Mouse (Mus musculus): Measurements from ENCODE around the gene Magi1. TPM values are rescaled to one million over a fixed set of nuclear protein-coding genes. Genes with fewer than 3 reads are reported as not detected.

The Magi1 gene
- polyA plus RNA-seq, 1 experiment: not detected

GRCm38 (mm10) chr6:93946612-93947011 is 337.1 kb downstream of the Magi1 start:
- no peaks in the 10 kb centered on the region for H3K4me1 ChIP-seq (ENCODE audit: control insufficient read depth, insufficient read depth, low read length)
- TF ChIP-seq POLR2A (IDR thresholded peaks at IDR 0.05; ENCODE audit: borderline replicate concordance, low read depth, low read length): no peak
- TF ChIP-seq CTCF (IDR thresholded peaks at IDR 0.05; ENCODE audit: low read depth, low read length): no peak
- no peak overlapping the region for H3K4me3 ChIP-seq (ENCODE audit: insufficient read depth, low read length)
- H3K27ac ChIP-seq (ENCODE audit: insufficient read depth, low read depth, low read length): no peak overlapping the region

- Histone ChIP-seq H3K27ac (ENCODE audit: insufficient read depth, low read depth, low read length) (no peak overlapping the region), H3K4me3 (ENCODE audit: insufficient read depth, low read length) (no peak overlapping the region), H3K4me1 (ENCODE audit: control insufficient read depth, insufficient read depth, low read length) (no peaks in the 10 kb centered on the region)
- TF ChIP-seq POLR2A (IDR thresholded peaks at IDR 0.05; ENCODE audit: borderline replicate concordance, low read depth, low read length): no peak
- no peak for TF ChIP-seq CTCF (IDR thresholded peaks at IDR 0.05; ENCODE audit: low read depth, low read length)
Observed at GRCm38 (mm10) chr6:93936359-93936758, 347.4 kb downstream of the Magi1 start.

- TF ChIP-seq CTCF (IDR thresholded peaks at IDR 0.05; ENCODE audit: low read depth, low read length) (no peak), POLR2A (IDR thresholded peaks at IDR 0.05; ENCODE audit: borderline replicate concordance, low read depth, low read length) (no peak)
- no peaks in the 10 kb centered on the region for H3K4me1 ChIP-seq (ENCODE audit: control insufficient read depth, insufficient read depth, low read length)
- no peak overlapping the region for H3K4me3 ChIP-seq (ENCODE audit: insufficient read depth, low read length)
- no peak overlapping the region for H3K27ac ChIP-seq (ENCODE audit: insufficient read depth, low read depth, low read length)
Observed at GRCm38 (mm10) chr6:93935793-93936192, 347.9 kb downstream of the Magi1 start.

- TF ChIP-seq POLR2A (IDR thresholded peaks at IDR 0.05; ENCODE audit: borderline replicate concordance, low read depth, low read length) (no peak), CTCF (IDR thresholded peaks at IDR 0.05; ENCODE audit: low read depth, low read length) (no peak)
- no peak overlapping the region for H3K27ac ChIP-seq (ENCODE audit: insufficient read depth, low read depth, low read length)
- H3K4me1 ChIP-seq (ENCODE audit: control insufficient read depth, insufficient read depth, low read length): no peaks in the 10 kb centered on the region
Observed at GRCm38 (mm10) chr6:93934700-93935099, 349.0 kb downstream of the Magi1 start.

GRCm38 (mm10) chr6:93924568-93924967 is 359.1 kb downstream of the Magi1 start:
- no peak overlapping the region for H3K4me3 ChIP-seq (ENCODE audit: insufficient read depth, low read length)
- TF ChIP-seq CTCF (IDR thresholded peaks at IDR 0.05; ENCODE audit: low read depth, low read length) (no peak), POLR2A (IDR thresholded peaks at IDR 0.05; ENCODE audit: borderline replicate concordance, low read depth, low read length) (no peak)
- no peak overlapping the region for H3K27ac ChIP-seq (ENCODE audit: insufficient read depth, low read depth, low read length)
- H3K4me1 ChIP-seq (ENCODE audit: control insufficient read depth, insufficient read depth, low read length): no peaks in the 10 kb centered on the region

More at GRCm38 (mm10) chr6:93934700-93935099, 349.0 kb downstream of the Magi1 start:
- H3K4me3 ChIP-seq (ENCODE audit: insufficient read depth, low read length): no peak overlapping the region

- Histone ChIP-seq H3K4me3 (ENCODE audit: insufficient read depth, low read length) (no peak overlapping the region), H3K27ac (ENCODE audit: insufficient read depth, low read depth, low read length) (no peak overlapping the region), H3K4me1 (ENCODE audit: control insufficient read depth, insufficient read depth, low read length) (no peaks in the 10 kb centered on the region)
- TF ChIP-seq CTCF (IDR thresholded peaks at IDR 0.05; ENCODE audit: low read depth, low read length) (no peak), POLR2A (IDR thresholded peaks at IDR 0.05; ENCODE audit: borderline replicate concordance, low read depth, low read length) (no peak)
Observed at GRCm38 (mm10) chr6:93923972-93924371, 359.7 kb downstream of the Magi1 start.

GRCm38 (mm10) chr6:93923351-93923750 is 360.4 kb downstream of the Magi1 start:
- H3K4me3 ChIP-seq (ENCODE audit: insufficient read depth, low read length): no peak overlapping the region
- no peak for TF ChIP-seq POLR2A (IDR thresholded peaks at IDR 0.05; ENCODE audit: borderline replicate concordance, low read depth, low read length)
- H3K4me1 ChIP-seq (ENCODE audit: control insufficient read depth, insufficient read depth, low read length): no peaks in the 10 kb centered on the region
- no peak overlapping the region for H3K27ac ChIP-seq (ENCODE audit: insufficient read depth, low read depth, low read length)

GRCm38 (mm10) chr6:93922931-93923330 is 360.8 kb downstream of the Magi1 start:
- no peak overlapping the region for H3K27ac ChIP-seq (ENCODE audit: insufficient read depth, low read depth, low read length)
- H3K4me1 ChIP-seq (ENCODE audit: control insufficient read depth, insufficient read depth, low read length): no peaks in the 10 kb centered on the region
- no peak for TF ChIP-seq POLR2A (IDR thresholded peaks at IDR 0.05; ENCODE audit: borderline replicate concordance, low read depth, low read length)
- TF ChIP-seq CTCF (IDR thresholded peaks at IDR 0.05; ENCODE audit: low read depth, low read length): no peak
- no peak overlapping the region for H3K4me3 ChIP-seq (ENCODE audit: insufficient read depth, low read length)

- Histone ChIP-seq H3K27ac (ENCODE audit: insufficient read depth, low read depth, low read length) (no peak overlapping the region), H3K4me3 (ENCODE audit: insufficient read depth, low read length) (no peak overlapping the region), H3K4me1 (ENCODE audit: control insufficient read depth, insufficient read depth, low read length) (no peaks in the 10 kb centered on the region)
- TF ChIP-seq CTCF (IDR thresholded peaks at IDR 0.05; ENCODE audit: low read depth, low read length): no peak
- TF ChIP-seq POLR2A (IDR thresholded peaks at IDR 0.05; ENCODE audit: borderline replicate concordance, low read depth, low read length): no peak
Observed at GRCm38 (mm10) chr6:93913226-93913861, 370.4 kb downstream of the Magi1 start.

GRCm38 (mm10) chr6:93912582-93913225 is 371.0 kb downstream of the Magi1 start:
- Histone ChIP-seq H3K27ac (ENCODE audit: insufficient read depth, low read depth, low read length) (no peak overlapping the region), H3K4me3 (ENCODE audit: insufficient read depth, low read length) (no peak overlapping the region), H3K4me1 (ENCODE audit: control insufficient read depth, insufficient read depth, low read length) (no peaks in the 10 kb centered on the region)
- no peak for TF ChIP-seq POLR2A (IDR thresholded peaks at IDR 0.05; ENCODE audit: borderline replicate concordance, low read depth, low read length)
- TF ChIP-seq CTCF (IDR thresholded peaks at IDR 0.05; ENCODE audit: low read depth, low read length): no peak

Measured in bone marrow macrophage, adult 2 months (primary cell).